31 mouse cellular contexts compared by ENCODE assay signal in the genomic region with DNA sequence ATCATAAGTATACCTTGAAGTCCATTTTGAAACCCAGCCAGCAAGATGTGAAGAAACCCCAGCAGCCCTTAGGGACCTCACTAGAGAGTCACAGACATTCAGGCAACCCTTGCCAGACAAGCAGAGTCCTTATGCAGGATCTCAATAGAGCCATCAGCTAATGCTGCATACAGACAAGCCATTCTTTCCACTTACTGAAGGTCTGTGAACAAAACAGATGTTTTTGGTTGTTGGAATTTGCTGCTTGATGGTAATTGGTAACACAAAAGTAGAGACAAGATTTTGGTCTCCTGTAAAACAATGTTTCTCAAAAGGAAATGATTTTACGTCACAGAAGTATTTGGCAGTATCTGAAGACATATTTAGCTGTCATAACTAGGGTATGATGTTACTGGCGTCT. TPM values are rescaled to one million over a fixed set of nuclear protein-coding genes. Genes with fewer than 3 reads are reported as not detected.
DNase-seq lines count a peak whose midpoint lies in the region; ATAC-seq and TF ChIP-seq lines count a peak whose summit lies in the region.
"Had no signal": no experiment of that assay in that cellular context is flagged by ENCODE, and none has a peak within 500 bp of the region (broad histone marks: within the 10 kb centered on the region; RNA-seq: fewer than 3 reads in every experiment).

No protein-coding gene starts in this region.

- peak; percentile 28 for DNase-seq in embryonic facial prominence, embryonic 11.5 days (ENCODE audit: low spot score)
- DNase-seq in embryonic facial prominence, embryonic 10.5 days (ENCODE audit: low spot score), result no peak
- peak; percentile 62 for DNase-seq in 3T3-L1 (ENCODE audit: low read depth, low spot score)
- peak; percentile 41 for DNase-seq in Muller cell, postnatal 12 days (ENCODE audit: inconsistent ontology term)
- peak; percentile 56 for DNase-seq in embryonic facial prominence, embryonic 14.5 days (ENCODE audit: low spot score)
- DNase-seq in lung, postnatal 36 days, result no peak
- no peak for DNase-seq in forebrain, postnatal 0 days
- DNase-seq in spleen, adult 12 weeks (ENCODE audit: low spot score), result no peak
- DNase-seq: adrenal gland, adult 2 months; adrenal gland, postnatal 14 days; cerebellum, adult 11-12 months; cerebellum, adult 8-10 months; cerebellum, postnatal 10 days; cerebellum, postnatal 36 days; embryo, embryonic 11 days; gastrocnemius, adult 2 months; gastrocnemius, postnatal 14 days; heart, postnatal 14 days; heart, postnatal 4 days; kidney, adult 18-20 months had no signal

- H3K36me3 ChIP-seq in embryonic facial prominence, embryonic 11.5 days (replicated peaks; ENCODE audit: control insufficient read depth, insufficient read depth, low read depth, low read length), result no peaks in the 10 kb centered on the region
- H3K36me3 ChIP-seq in embryonic facial prominence, embryonic 10.5 days (replicated peaks), result no peaks in the 10 kb centered on the region
- no peaks in the 10 kb centered on the region for H3K36me3 ChIP-seq in embryonic facial prominence, embryonic 14.5 days (ENCODE audit: control insufficient read depth, insufficient read depth, low read length)
- no peaks in the 10 kb centered on the region for H3K36me3 ChIP-seq in forebrain, postnatal 0 days (ENCODE audit: insufficient read depth)
- H3K36me3 ChIP-seq: embryonic facial prominence, embryonic 13.5 days; forebrain, embryonic 12.5 days; G1E; heart, embryonic 12.5 days; heart, embryonic 15.5 days had no signal

- H3K9ac ChIP-seq in embryonic facial prominence, embryonic 11.5 days (replicated peaks; ENCODE audit: low read length), result no peak overlapping the region
- H3K9ac ChIP-seq in embryonic facial prominence, embryonic 14.5 days (ENCODE audit: low read depth, low read length), result no peak overlapping the region
- no peak overlapping the region for H3K9ac ChIP-seq in forebrain, postnatal 0 days
- H3K9ac ChIP-seq: embryonic facial prominence, embryonic 13.5 days; forebrain, embryonic 12.5 days; heart, embryonic 12.5 days; heart, embryonic 15.5 days; hindbrain, embryonic 14.5 days had no signal

- no peaks in the 10 kb centered on the region for H3K4me1 ChIP-seq in embryonic facial prominence, embryonic 11.5 days (ENCODE audit: control insufficient read depth, insufficient read depth, low read length)
- H3K4me1 ChIP-seq in embryonic facial prominence, embryonic 10.5 days, result no peaks in the 10 kb centered on the region
- no peaks in the 10 kb centered on the region for H3K4me1 ChIP-seq in embryonic facial prominence, embryonic 14.5 days (ENCODE audit: control insufficient read depth, insufficient read depth, low read length)
- no peaks in the 10 kb centered on the region for H3K4me1 ChIP-seq in forebrain, postnatal 0 days (ENCODE audit: insufficient read depth)
- H3K4me1 ChIP-seq: forebrain, embryonic 12.5 days; heart, embryonic 12.5 days; heart, embryonic 15.5 days had no signal

- H3K9me3 ChIP-seq in embryonic facial prominence, embryonic 11.5 days (replicated peaks; ENCODE audit: control insufficient read depth, low read length), result no peaks in the 10 kb centered on the region
- no peaks in the 10 kb centered on the region for H3K9me3 ChIP-seq in embryonic facial prominence, embryonic 10.5 days
- no peaks in the 10 kb centered on the region for H3K9me3 ChIP-seq in embryonic facial prominence, embryonic 14.5 days (ENCODE audit: control insufficient read depth, low read length)
- no peaks in the 10 kb centered on the region for H3K9me3 ChIP-seq in forebrain, postnatal 0 days (ENCODE audit: low read length)
- H3K9me3 ChIP-seq: embryonic facial prominence, embryonic 13.5 days; forebrain, embryonic 12.5 days; G1E; heart, embryonic 12.5 days; heart, embryonic 15.5 days had no signal

- no peaks in the 10 kb centered on the region for H3K27me3 ChIP-seq in embryonic facial prominence, embryonic 11.5 days (ENCODE audit: control insufficient read depth, insufficient read depth, low read length)
- H3K27me3 ChIP-seq in embryonic facial prominence, embryonic 10.5 days (replicated peaks; ENCODE audit: low read depth, poor library complexity, severe bottlenecking), result no peaks in the 10 kb centered on the region
- H3K27me3 ChIP-seq in embryonic facial prominence, embryonic 14.5 days (replicated peaks; ENCODE audit: control insufficient read depth, insufficient read depth, low read length), result no peaks in the 10 kb centered on the region
- no peaks in the 10 kb centered on the region for H3K27me3 ChIP-seq in forebrain, postnatal 0 days (ENCODE audit: insufficient read depth, low read length)
- H3K27me3 ChIP-seq: embryonic facial prominence, embryonic 13.5 days; forebrain, embryonic 12.5 days had no signal

- ATAC-seq in embryonic facial prominence, embryonic 11.5 days (replicated peaks; ENCODE audit: insufficient number of reproducible peaks, low FRiP score, low TSS enrichment, low read depth), result no peak
- no peak for ATAC-seq in embryonic facial prominence, embryonic 14.5 days (ENCODE audit: low read depth)
- ATAC-seq in forebrain, postnatal 0 days, result no peak
- ATAC-seq: forebrain, embryonic 16.5 days; hindbrain, postnatal 0 days; inflammation-experienced regulatory T-cells, adult 6 months; intestine, embryonic 16.5 days had no signal

- H3K4me3 ChIP-seq in embryonic facial prominence, embryonic 11.5 days (ENCODE audit: low read depth, low read length), result no peak overlapping the region
- no peak overlapping the region for H3K4me3 ChIP-seq in embryonic facial prominence, embryonic 10.5 days
- H3K4me3 ChIP-seq in embryonic facial prominence, embryonic 14.5 days (ENCODE audit: low read depth, low read length), result no peak overlapping the region
- H3K4me3 ChIP-seq in forebrain, postnatal 0 days (ENCODE audit: low read depth, low read length), result no peak overlapping the region
- H3K4me3 ChIP-seq: embryonic facial prominence, embryonic 13.5 days; erythroblast, embryonic 14.5 days; forebrain, embryonic 12.5 days; gastrocnemius, adult 2 months; heart, embryonic 12.5 days; heart, embryonic 15.5 days had no signal

- whole genome bisulfite sequencing in embryonic facial prominence, embryonic 11.5 days, result 79% methylated on average over 2 of the region's 2 CpGs
- WGBS in embryonic facial prominence, embryonic 10.5 days, result 85% methylated on average over 2 of the region's 2 CpGs
- 40% methylated on average over 2 of the region's 2 CpGs for WGBS in embryonic facial prominence, embryonic 14.5 days
- 77% methylated on average over 2 of the region's 2 CpGs for WGBS in forebrain, postnatal 0 days

- H3K27ac ChIP-seq in embryonic facial prominence, embryonic 11.5 days (replicated peaks; ENCODE audit: low read depth, low read length), result no peak overlapping the region
- H3K27ac ChIP-seq in embryonic facial prominence, embryonic 10.5 days (replicated peaks), result no peak overlapping the region
- H3K27ac ChIP-seq in embryonic facial prominence, embryonic 14.5 days (replicated peaks; ENCODE audit: low read depth, low read length), result no peak overlapping the region
- no peak overlapping the region for H3K27ac ChIP-seq in forebrain, postnatal 0 days (ENCODE audit: low read depth, low read length)
- H3K27ac ChIP-seq: embryonic facial prominence, embryonic 13.5 days; forebrain, embryonic 12.5 days; gastrocnemius, adult 2 months; heart, embryonic 15.5 days; hindbrain, embryonic 14.5 days; hindbrain, postnatal 0 days had no signal

- no peak overlapping the region for H3K4me2 ChIP-seq in embryonic facial prominence, embryonic 11.5 days (ENCODE audit: low read depth, low read length)
- no peak overlapping the region for H3K4me2 ChIP-seq in embryonic facial prominence, embryonic 14.5 days (ENCODE audit: low read depth, low read length)
- no peak overlapping the region for H3K4me2 ChIP-seq in forebrain, postnatal 0 days (ENCODE audit: low read depth)
- H3K4me2 ChIP-seq: embryonic facial prominence, embryonic 13.5 days; forebrain, embryonic 12.5 days; heart, embryonic 12.5 days; heart, embryonic 15.5 days; hindbrain, embryonic 14.5 days had no signal

- no peak for TF ChIP-seq CTCF in forebrain, postnatal 0 days (IDR thresholded peaks at IDR 0.05; ENCODE audit: low read depth)

RNA-seq across cellular contexts. Expression of a gene that starts 10.2 kb away (rescaled TPM):
- polyA plus RNA-seq in embryonic facial prominence, embryonic 11.5 days (2014; fragmentation: Nextera tagmentation; extraction: Ambion mirVana), result 125 and 130 TPM in 2 replicates
- 72.0 and 84.9 TPM in 2 replicates for polyA plus RNA-seq in embryonic facial prominence, embryonic 10.5 days (2016; fragmentation: Nextera tagmentation; extraction: Ambion mirVana)
- polyA plus RNA-seq in embryonic facial prominence, embryonic 14.5 days (2014; fragmentation: Nextera tagmentation; extraction: Ambion mirVana), result 36.0 and 48.0 TPM in 2 replicates
- 31.8 and 45.5 TPM in 2 replicates for total RNA-seq in forebrain, postnatal 0 days (2014; rRNA removed)
- polyA plus RNA-seq in forebrain, postnatal 0 days (2015; fragmentation: Nextera tagmentation; extraction: Ambion mirVana), result 22.0 and 24.1 TPM in 2 replicates
- polyA plus RNA-seq: G1E had no signal

Comparison
In these comparisons a context has a peak if more than half of its experiments do, and no peak if none do; other contexts are left out.
1. DNase-seq: peak in embryonic facial prominence, embryonic 11.5 days (single experiment), 3T3-L1 (single experiment), Muller cell, postnatal 12 days (single experiment) and embryonic facial prominence, embryonic 14.5 days (single experiment); none in embryonic facial prominence, embryonic 10.5 days (single experiment), lung, postnatal 36 days (single experiment), forebrain, postnatal 0 days (single experiment) and spleen, adult 12 weeks (single experiment).